Mouse (Mus musculus) lung, embryonic 16.5 days (tissue): ENCODE data around the gene Psg17. TPM values are rescaled to one million over a fixed set of nuclear protein-coding genes. Genes with fewer than 3 reads are reported as not detected.
A peak's percentile ranks its signal among the peaks of the same experiment; 100 is the strongest.

Experiments used
- ATAC-seq: fragments of 200-750 bp; cut with Nextera tagmentation; 2 replicates; pipeline ENCODE4 v1.8.0; 2017; ENCODE audit warnings: low read depth, mild to moderate bottlenecking, moderate library complexity
- H3K27ac ChIP-seq: fragments of 300-500 bp; sonication (generic); 2 replicates; pipeline ENCODE4 v1.5.1; 2014; ENCODE audit warnings: mild to moderate bottlenecking, control low read depth, low read length
- H3K27me3 ChIP-seq: fragments of 300-500 bp; sonication (generic); 2 replicates; pipeline ENCODE4 v1.6.1; 2014; ENCODE audit warnings: low read depth, low read length, mixed read lengths; ENCODE audit not compliant: control insufficient read depth, insufficient read depth
- H3K36me3 ChIP-seq: fragments of 300-500 bp; sonication (generic); 2 replicates; pipeline ENCODE4 v1.6.1; 2014; ENCODE audit warnings: low read length; ENCODE audit not compliant: control insufficient read depth, insufficient read depth
- H3K4me1 ChIP-seq: fragments of 300-500 bp; sonication (generic); replicated peaks from 2 replicates; pipeline ENCODE4 v1.6.1; 2014; ENCODE audit warnings: low read length, mixed read lengths; ENCODE audit not compliant: control insufficient read depth, insufficient read depth
- H3K4me2 ChIP-seq: fragments of 300-500 bp; sonication (generic); 2 replicates; pipeline ENCODE4 v1.6.1; 2014; ENCODE audit warnings: low read depth, low read length, control low read depth
- H3K4me3 ChIP-seq: fragments of 300-500 bp; sonication (generic); 2 replicates; pipeline ENCODE4 v1.5.1; 2014; ENCODE audit warnings: mild to moderate bottlenecking, low read length, control low read depth
- H3K9ac ChIP-seq: fragments of 300-500 bp; sonication (generic); 2 replicates; pipeline ENCODE4 v1.6.1; 2014; ENCODE audit warnings: low read length, control low read depth
- H3K9me3 ChIP-seq: fragments of 300-500 bp; sonication (generic); 2 replicates; pipeline ENCODE4 v1.6.1; 2016; ENCODE audit warnings: low read length; ENCODE audit not compliant: control insufficient read depth
- WGBS: fragments of 180-500 bp; shearing (Covaris S2); extraction: QIAGEN DNeasy Blood & Tissue Kit; methylation state at CpG from one replicate; pipeline ENCODE4 v1.1.7; 2014; 5-methylcytosine and 5-hydroxymethylcytosine counted together
- polyA plus RNA-seq: library from polyadenylated mRNA; unstranded; fragments of >200 nt; fragmentation: Nextera tagmentation; extraction: Ambion mirVana; gene quantifications from 2 replicates; pipeline ENCODE4 v1.2.1, GENCODE M21; 2015

Gene Psg17
- polyA plus RNA-seq, 1 experiment from 2014 or later = 0.06 TPM

- 5% methylated on average over 3 of the region's 3 CpGs for WGBS
- H3K27me3 ChIP-seq = no peaks in the 10 kb centered on the region
- H3K4me2 ChIP-seq = peak within 1 kb of the TSS; percentile 77
- peak; percentile 79 for ATAC-seq
- no peaks in the 10 kb centered on the region for H3K9me3 ChIP-seq
- H3K36me3 ChIP-seq = no peaks in the 10 kb centered on the region
- H3K4me1 ChIP-seq = 0 out of 2 replicates have a peak, but pooled peaks cover 4% of the 10 kb centered on the region
- H3K4me3 ChIP-seq = peak within 1 kb of the TSS; percentile 55
- H3K9ac ChIP-seq = peak within 1 kb of the TSS; percentile 67
- H3K27ac ChIP-seq = peak within 1 kb of the TSS; percentile 98
Observed at GRCm38 (mm10) chr7:18839865-18840264, 18.5 kb upstream of the Psg17 start, which contains the start of gene Mill2. TSS of gene Mill2 (plus strand) at chr7:18839966.

GRCm38 (mm10) chr7:18832298-18832697 lies 10.9 kb upstream of the Psg17 start:
- Histone ChIP-seq H3K36me3 (no peaks in the 10 kb centered on the region), H3K4me1 (no peaks in the 10 kb centered on the region), H3K9me3 (no peaks in the 10 kb centered on the region), H3K4me3 (no peak overlapping the region), H3K27ac (no peak overlapping the region), H3K4me2 (no peak overlapping the region), H3K9ac (no peak overlapping the region), H3K27me3 (no peaks in the 10 kb centered on the region)
- no peak for ATAC-seq
- 40% methylated on average over 13 of the region's 13 CpGs for WGBS

- Histone ChIP-seq H3K4me2 (no peak overlapping the region), H3K4me1 (no peaks in the 10 kb centered on the region), H3K4me3 (no peak overlapping the region), H3K9ac (no peak overlapping the region), H3K27me3 (no peaks in the 10 kb centered on the region), H3K27ac (no peak overlapping the region), H3K36me3 (no peaks in the 10 kb centered on the region), H3K9me3 (no peaks in the 10 kb centered on the region)
- no peak for ATAC-seq
- 75% methylated on average over 7 of the region's 7 CpGs for WGBS
Observed at GRCm38 (mm10) chr7:18829545-18829944, 8.1 kb upstream of the Psg17 start.

- 64% methylated on average over 9 of the region's 9 CpGs for WGBS
- Histone ChIP-seq H3K27ac (no peak overlapping the region), H3K9ac (no peak overlapping the region), H3K4me2 (no peak overlapping the region), H3K36me3 (no peaks in the 10 kb centered on the region), H3K4me1 (no peaks in the 10 kb centered on the region), H3K4me3 (no peak overlapping the region), H3K9me3 (no peaks in the 10 kb centered on the region), H3K27me3 (no peaks in the 10 kb centered on the region)
- ATAC-seq = no peak
Observed at GRCm38 (mm10) chr7:18828592-18828991, 7.2 kb upstream of the Psg17 start.

GRCm38 (mm10) chr7:18827792-18828546 lies 6.6 kb upstream of the Psg17 start:
- no peaks in the 10 kb centered on the region for H3K36me3 ChIP-seq
- no peak overlapping the region for H3K9ac ChIP-seq
- no peaks in the 10 kb centered on the region for H3K4me1 ChIP-seq
- ATAC-seq = no peak
- no peak overlapping the region for H3K27ac ChIP-seq
- no peaks in the 10 kb centered on the region for H3K9me3 ChIP-seq
- WGBS = 53% methylated on average over 26 of the region's 26 CpGs
- H3K4me2 ChIP-seq = no peak overlapping the region
- no peaks in the 10 kb centered on the region for H3K27me3 ChIP-seq
- H3K4me3 ChIP-seq = no peak overlapping the region

GRCm38 (mm10) chr7:18818301-18818700 lies 3.1 kb downstream of the Psg17 start:
- WGBS = 62% methylated on average over 9 of the region's 9 CpGs
- H3K9ac ChIP-seq = no peak overlapping the region
- no peak overlapping the region for H3K4me2 ChIP-seq
- no peak overlapping the region for H3K4me3 ChIP-seq
- H3K27ac ChIP-seq = no peak overlapping the region
- no peaks in the 10 kb centered on the region for H3K36me3 ChIP-seq
- no peaks in the 10 kb centered on the region for H3K27me3 ChIP-seq
- no peaks in the 10 kb centered on the region for H3K9me3 ChIP-seq
- no peaks in the 10 kb centered on the region for H3K4me1 ChIP-seq
- no peak for ATAC-seq

GRCm38 (mm10) chr7:18803526-18803925 lies 17.9 kb downstream of the Psg17 start:
- no peaks in the 10 kb centered on the region for H3K36me3 ChIP-seq
- H3K9ac ChIP-seq = no peak overlapping the region
- no peaks in the 10 kb centered on the region for H3K27me3 ChIP-seq
- no peaks in the 10 kb centered on the region for H3K9me3 ChIP-seq
- ATAC-seq = no peak
- H3K4me3 ChIP-seq = no peak overlapping the region
- no peak overlapping the region for H3K27ac ChIP-seq
- H3K4me1 ChIP-seq = no peaks in the 10 kb centered on the region
- no peak overlapping the region for H3K4me2 ChIP-seq

GRCm38 (mm10) chr7:18799129-18799528 lies 22.3 kb downstream of the Psg17 start:
- H3K4me3 ChIP-seq = no peak overlapping the region
- no peaks in the 10 kb centered on the region for H3K27me3 ChIP-seq
- no peak overlapping the region for H3K9ac ChIP-seq
- H3K36me3 ChIP-seq = no peaks in the 10 kb centered on the region
- H3K4me2 ChIP-seq = no peak overlapping the region
- WGBS = 30% methylated on average over 3 of the region's 3 CpGs
- no peak overlapping the region for H3K27ac ChIP-seq
- ATAC-seq = no peak
- H3K4me1 ChIP-seq = no peaks in the 10 kb centered on the region
- H3K9me3 ChIP-seq = no peaks in the 10 kb centered on the region

GRCm38 (mm10) chr7:18798420-18798819 lies 23.0 kb downstream of the Psg17 start, which contains the start of gene Psg19:
TSS of gene Psg19 (minus strand) at chr7:18798520.
- Histone ChIP-seq H3K4me2 (no peak within 1 kb of the TSS), H3K36me3 (no peaks in the 10 kb centered on the region), H3K27ac (no peak within 1 kb of the TSS), H3K9me3 (no peaks in the 10 kb centered on the region), H3K9ac (no peak within 1 kb of the TSS), H3K4me1 (no peaks in the 10 kb centered on the region), H3K27me3 (no peaks in the 10 kb centered on the region), H3K4me3 (no peak within 1 kb of the TSS)
- WGBS = 74% methylated on average over 1 of the region's 1 CpGs
- ATAC-seq = no peak
